22 mouse cellular contexts compared by ENCODE assay signal in genomic region chr13:32763141-32763540, GRCm38 (mm10). TPM values are rescaled to one million over a fixed set of nuclear protein-coding genes. Genes with fewer than 3 reads are reported as not detected.
DNase-seq lines count a peak whose midpoint lies in the region; ATAC-seq and TF ChIP-seq lines count a peak whose summit lies in the region.
"Had no signal": no experiment of that assay in that cellular context is flagged by ENCODE, and none has a peak within 500 bp of the region (broad histone marks: within the 10 kb centered on the region; RNA-seq: fewer than 3 reads in every experiment).

No protein-coding gene starts in this region.

- no peaks in the 10 kb centered on the region for H3K4me1 ChIP-seq in lung, postnatal 0 days (ENCODE audit: insufficient read depth, low read depth, low read length)
- peaks cover 31% of the 10 kb centered on the region for H3K4me1 ChIP-seq in heart, postnatal 0 days (ENCODE audit: control insufficient read depth, insufficient read depth)
- peaks cover 8% of the 10 kb centered on the region; the same call in 1 of the 2 replicates for H3K4me1 ChIP-seq in forebrain, embryonic 13.5 days
- H3K4me1 ChIP-seq: megakaryocyte, embryonic 14.5 days had no signal

- WGBS in lung, postnatal 0 days = 74% methylated on average over 3 of the region's 3 CpGs
- 44% methylated on average over 3 of the region's 3 CpGs for WGBS in heart, postnatal 0 days
- 87% methylated on average over 3 of the region's 3 CpGs for WGBS in forebrain, embryonic 13.5 days

- no peak overlapping the region for H3K9ac ChIP-seq in lung, postnatal 0 days (replicated peaks; ENCODE audit: low read depth)
- H3K9ac ChIP-seq in heart, postnatal 0 days (replicated peaks; ENCODE audit: low read depth, low read length) = no peak overlapping the region
- H3K9ac ChIP-seq in forebrain, embryonic 13.5 days = no peak overlapping the region
- H3K9ac ChIP-seq: forebrain, embryonic 12.5 days; liver, postnatal 0 days; midbrain, embryonic 15.5 days had no signal

- no peaks in the 10 kb centered on the region for H3K9me3 ChIP-seq in lung, postnatal 0 days (ENCODE audit: low read length)
- no peaks in the 10 kb centered on the region for H3K9me3 ChIP-seq in heart, postnatal 0 days (replicated peaks; ENCODE audit: control insufficient read depth, low read length)
- H3K9me3 ChIP-seq in forebrain, embryonic 13.5 days (replicated peaks) = no peaks in the 10 kb centered on the region
- H3K9me3 ChIP-seq: forebrain, embryonic 12.5 days; megakaryocyte, embryonic 14.5 days; midbrain, embryonic 15.5 days had no signal

- DNase-seq in gastrocnemius, adult 18-20 months (ENCODE audit: low spot score) = peak; percentile 77
- DNase-seq in gastrocnemius, postnatal 4 days (ENCODE audit: low spot score in 2 of 2) = no peak
- peak; percentile 39 for DNase-seq in lung, postnatal 14 days
- no peak for DNase-seq in lung, postnatal 0 days (ENCODE audit: low spot score)
- peak; percentile 37 for DNase-seq in heart, postnatal 0 days (ENCODE audit: low spot score)
- peak; percentile 93 for DNase-seq in skeletal muscle tissue, adult 2 months (ENCODE audit: low read depth, low spot score)
- no peak for DNase-seq in cerebellum, adult 9-10 months
- DNase-seq: cerebellum, adult 8-10 months; kidney, adult 8-10 months; kidney, postnatal 4 days; liver, postnatal 0 days; retina, postnatal 1 day; thymus, adult 18-20 months had no signal

- no peak for TF ChIP-seq EP300 in lung, postnatal 0 days (IDR thresholded peaks at IDR 0.05)
- no peak for TF ChIP-seq EP300 in heart, postnatal 0 days (IDR thresholded peaks at IDR 0.05; ENCODE audit: low read depth)

- no peak overlapping the region for H3K4me3 ChIP-seq in lung, postnatal 0 days (ENCODE audit: low read depth, low read length)
- no peak overlapping the region for H3K4me3 ChIP-seq in heart, postnatal 0 days (ENCODE audit: low read depth, low read length)
- no peak overlapping the region for H3K4me3 ChIP-seq in forebrain, embryonic 13.5 days
- H3K4me3 ChIP-seq: forebrain, embryonic 12.5 days; megakaryocyte, embryonic 14.5 days; midbrain, embryonic 15.5 days had no signal

- ATAC-seq in lung, postnatal 0 days = no peak
- peak; percentile 54 for ATAC-seq in heart, postnatal 0 days (ENCODE audit: insufficient read depth, low read depth)
- no peak for ATAC-seq in forebrain, embryonic 13.5 days
- ATAC-seq: liver, postnatal 0 days; midbrain, embryonic 15.5 days had no signal

- H3K36me3 ChIP-seq in lung, postnatal 0 days (ENCODE audit: insufficient read depth, low read length) = no peaks in the 10 kb centered on the region
- H3K36me3 ChIP-seq in heart, postnatal 0 days (replicated peaks; ENCODE audit: control insufficient read depth, insufficient read depth, low read length) = no peaks in the 10 kb centered on the region
- H3K36me3 ChIP-seq in forebrain, embryonic 13.5 days (ENCODE audit: poor library complexity, severe bottlenecking) = no peaks in the 10 kb centered on the region
- H3K36me3 ChIP-seq: forebrain, embryonic 12.5 days; midbrain, embryonic 15.5 days had no signal

- H3K27ac ChIP-seq in lung, postnatal 0 days (ENCODE audit: low read length) = no peak overlapping the region
- H3K27ac ChIP-seq in heart, postnatal 0 days (ENCODE audit: low read depth) = 0 out of 2 replicates have a peak overlapping the region, but pooled peaks have one; percentile 19
- H3K27ac ChIP-seq in forebrain, embryonic 13.5 days = no peak overlapping the region
- H3K27ac ChIP-seq: forebrain, embryonic 12.5 days; midbrain, embryonic 15.5 days had no signal

- TF ChIP-seq CTCF in lung, postnatal 0 days (IDR thresholded peaks at IDR 0.05) = no peak
- no peak for TF ChIP-seq CTCF in heart, postnatal 0 days (IDR thresholded peaks at IDR 0.05; ENCODE audit: low read depth)

- H3K27me3 ChIP-seq in lung, postnatal 0 days (replicated peaks; ENCODE audit: insufficient read depth, low read length) = no peaks in the 10 kb centered on the region
- no peaks in the 10 kb centered on the region for H3K27me3 ChIP-seq in heart, postnatal 0 days (ENCODE audit: control insufficient read depth, insufficient read depth, low read length)
- H3K27me3 ChIP-seq in forebrain, embryonic 13.5 days = no peaks in the 10 kb centered on the region
- H3K27me3 ChIP-seq: forebrain, embryonic 12.5 days; midbrain, embryonic 15.5 days had no signal

- no peak overlapping the region for H3K4me2 ChIP-seq in lung, postnatal 0 days (replicated peaks; ENCODE audit: low read depth, low read length)
- no peak overlapping the region for H3K4me2 ChIP-seq in heart, postnatal 0 days (ENCODE audit: low read depth, low read length)
- no peak overlapping the region for H3K4me2 ChIP-seq in forebrain, embryonic 13.5 days
- H3K4me2 ChIP-seq: forebrain, embryonic 12.5 days; midbrain, embryonic 15.5 days had no signal

RNA-seq across cellular contexts. Expression of gene Mylk4, which starts 20.6 kb away (rescaled TPM):
- total RNA-seq in gastrocnemius, adult 18-20 months (2021) = 1,000 to 10,000 TPM; 1,080 to 1,440 TPM
- total RNA-seq in gastrocnemius, postnatal 4 days (2021) = 100 to 1,000 TPM; 214 to 236 TPM
- 0.02 TPM in 1 of 2 replicates, not detected in the other for polyA plus RNA-seq in lung, postnatal 0 days (2015; fragmentation: Nextera tagmentation; extraction: Ambion mirVana)
- 1.6 and 5.6 TPM in 2 replicates for total RNA-seq in heart, postnatal 0 days (2014; rRNA removed; ENCODE audit: low replicate concordance)
- polyA plus RNA-seq in heart, postnatal 0 days (2015; fragmentation: Nextera tagmentation; extraction: Ambion mirVana) = 2.4 and 2.8 TPM in 2 replicates
- 0.04 TPM in 1 of 2 replicates, not detected in the other for polyA plus RNA-seq in forebrain, embryonic 13.5 days (2015; fragmentation: Nextera tagmentation; extraction: Ambion mirVana)
- total RNA-seq: MEL; neutrophil, adult 5-6 weeks had no signal
- polyA plus RNA-seq: liver, postnatal 0 days had no signal

RNA-seq across cellular contexts. Expression of gene Wrnip1, which starts 38.7 kb away (rescaled TPM):
- total RNA-seq in gastrocnemius, adult 18-20 months (2021) = 1 to 10 TPM; 5.9 to 6.1 TPM
- total RNA-seq in gastrocnemius, postnatal 4 days (2021) = 10 to 100 TPM; 24.8 to 26.7 TPM
- polyA plus RNA-seq in lung, postnatal 0 days (2015; fragmentation: Nextera tagmentation; extraction: Ambion mirVana) = 16.3 and 18.9 TPM in 2 replicates
- 33.1 and 66.7 TPM in 2 replicates for total RNA-seq in heart, postnatal 0 days (2014; rRNA removed; ENCODE audit: low replicate concordance)
- polyA plus RNA-seq in heart, postnatal 0 days (2015; fragmentation: Nextera tagmentation; extraction: Ambion mirVana) = 11.2 and 12.1 TPM in 2 replicates
- 22.1 and 22.5 TPM in 2 replicates for polyA plus RNA-seq in forebrain, embryonic 13.5 days (2015; fragmentation: Nextera tagmentation; extraction: Ambion mirVana)

RNA-seq across cellular contexts. Expression of gene D930007J09Rik, which starts 39.5 kb away (rescaled TPM):
- not detected for total RNA-seq in gastrocnemius, adult 18-20 months (2021)
- total RNA-seq in gastrocnemius, postnatal 4 days (2021) = under 1 TPM in 1 of 2 experiments, not detected in 1; 0.83 TPM
- polyA plus RNA-seq in lung, postnatal 0 days (2015; fragmentation: Nextera tagmentation; extraction: Ambion mirVana) = not detected in 2 replicates
- not detected in 2 replicates for total RNA-seq in heart, postnatal 0 days (2014; rRNA removed; ENCODE audit: low replicate concordance)
- not detected in 2 replicates for polyA plus RNA-seq in heart, postnatal 0 days (2015; fragmentation: Nextera tagmentation; extraction: Ambion mirVana)
- not detected in 2 replicates for polyA plus RNA-seq in forebrain, embryonic 13.5 days (2015; fragmentation: Nextera tagmentation; extraction: Ambion mirVana)
- total RNA-seq: adrenal gland, adult 18-20 months; neutrophil, adult 5-6 weeks had no signal
- polyA plus RNA-seq: forebrain, embryonic 12.5 days; hindbrain, embryonic 11.5 days; liver, postnatal 0 days; midbrain, embryonic 15.5 days; stomach, embryonic 14.5 days had no signal

Comparison
In these comparisons a context has a peak if more than half of its experiments do, and no peak if none do; other contexts are left out.
1. DNase-seq: peak in gastrocnemius, adult 18-20 months (single experiment), lung, postnatal 14 days (single experiment), heart, postnatal 0 days (single experiment) and skeletal muscle tissue, adult 2 months (single experiment); none in gastrocnemius, postnatal 4 days (0 of 2), lung, postnatal 0 days (single experiment) and cerebellum, adult 9-10 months (single experiment).
2. RNA of gene Mylk4, which starts 20.6 kb away (total RNA-seq): 1,080 to 1,440 TPM in gastrocnemius, adult 18-20 months and 214 to 236 TPM in gastrocnemius, postnatal 4 days; 1.6 to 5.6 TPM in heart, postnatal 0 days; every median in the first group is over 10 times any median in the second.